Mouse (Mus musculus): Measurements from ENCODE around the gene Pdhx.

Pdhx gene

GRCm38 (mm10) chr2:103073219-103073982, at the start of gene Pdhx, which contains the start of gene Apip:
Gene Pdhx, minus strand, starts transcription at chr2:103073513.
Gene Apip, plus strand, starts transcription at chr2:103073675.
- DNase-seq (ENCODE audit: low read depth, low spot score): peak; percentile 99

- no peak for DNase-seq (ENCODE audit: low read depth, low spot score)
Measured at GRCm38 (mm10) chr2:103119197-103119854, 46.0 kb upstream of the Pdhx start.

- no peak for DNase-seq (ENCODE audit: low read depth, low spot score)
Measured at GRCm38 (mm10) chr2:103118324-103119196, 45.2 kb upstream of the Pdhx start.

GRCm38 (mm10) chr2:103117212-103117611, 43.9 kb upstream of the Pdhx start:
- no peak for DNase-seq (ENCODE audit: low read depth, low spot score)

GRCm38 (mm10) chr2:103111669-103112068, 38.4 kb upstream of the Pdhx start:
- no peak for DNase-seq (ENCODE audit: low read depth, low spot score)

- no peak for DNase-seq (ENCODE audit: low read depth, low spot score)
Measured at GRCm38 (mm10) chr2:103106172-103106571, 32.9 kb upstream of the Pdhx start.

GRCm38 (mm10) chr2:103102595-103102994, 29.3 kb upstream of the Pdhx start:
- no peak for DNase-seq (ENCODE audit: low read depth, low spot score)

- DNase-seq (ENCODE audit: low read depth, low spot score): no peak
Measured at GRCm38 (mm10) chr2:103089521-103089920, 16.2 kb upstream of the Pdhx start.

GRCm38 (mm10) chr2:103088099-103088498, 14.8 kb upstream of the Pdhx start:
- peak; percentile 17 for DNase-seq (ENCODE audit: low read depth, low spot score)

- peak; percentile 56 for DNase-seq (ENCODE audit: low read depth, low spot score)
Measured at GRCm38 (mm10) chr2:103086432-103086831, 13.1 kb upstream of the Pdhx start.

GRCm38 (mm10) chr2:103085633-103086032, 12.3 kb upstream of the Pdhx start:
- no peak for DNase-seq (ENCODE audit: low read depth, low spot score)

GRCm38 (mm10) chr2:103084451-103084850, 11.1 kb upstream of the Pdhx start:
- DNase-seq (ENCODE audit: low read depth, low spot score): peak; percentile 42

- DNase-seq (ENCODE audit: low read depth, low spot score): no peak
Measured at GRCm38 (mm10) chr2:103082853-103083252, 9.5 kb upstream of the Pdhx start.

GRCm38 (mm10) chr2:103081706-103082105, 8.4 kb upstream of the Pdhx start:
- no peak for DNase-seq (ENCODE audit: low read depth, low spot score)

- DNase-seq (ENCODE audit: low read depth, low spot score): no peak
Measured at GRCm38 (mm10) chr2:103081117-103081516, 7.8 kb upstream of the Pdhx start.

GRCm38 (mm10) chr2:103070586-103070985, 2.7 kb downstream of the Pdhx start:
- no peak for DNase-seq (ENCODE audit: low read depth, low spot score)

- peak; percentile 37 for DNase-seq (ENCODE audit: low read depth, low spot score)
Measured at GRCm38 (mm10) chr2:103069752-103070405, 3.4 kb downstream of the Pdhx start.

- DNase-seq (ENCODE audit: low read depth, low spot score): no peak
Measured at GRCm38 (mm10) chr2:103068602-103069001, 4.7 kb downstream of the Pdhx start.

GRCm38 (mm10) chr2:103067552-103068207, 5.6 kb downstream of the Pdhx start:
- DNase-seq (ENCODE audit: low read depth, low spot score): no peak

- DNase-seq (ENCODE audit: low read depth, low spot score): no peak
Measured at GRCm38 (mm10) chr2:103066683-103067551, 6.4 kb downstream of the Pdhx start.

All from A20 (cell line).